26 mouse cellular contexts compared by ENCODE assay signal in the genomic region with DNA sequence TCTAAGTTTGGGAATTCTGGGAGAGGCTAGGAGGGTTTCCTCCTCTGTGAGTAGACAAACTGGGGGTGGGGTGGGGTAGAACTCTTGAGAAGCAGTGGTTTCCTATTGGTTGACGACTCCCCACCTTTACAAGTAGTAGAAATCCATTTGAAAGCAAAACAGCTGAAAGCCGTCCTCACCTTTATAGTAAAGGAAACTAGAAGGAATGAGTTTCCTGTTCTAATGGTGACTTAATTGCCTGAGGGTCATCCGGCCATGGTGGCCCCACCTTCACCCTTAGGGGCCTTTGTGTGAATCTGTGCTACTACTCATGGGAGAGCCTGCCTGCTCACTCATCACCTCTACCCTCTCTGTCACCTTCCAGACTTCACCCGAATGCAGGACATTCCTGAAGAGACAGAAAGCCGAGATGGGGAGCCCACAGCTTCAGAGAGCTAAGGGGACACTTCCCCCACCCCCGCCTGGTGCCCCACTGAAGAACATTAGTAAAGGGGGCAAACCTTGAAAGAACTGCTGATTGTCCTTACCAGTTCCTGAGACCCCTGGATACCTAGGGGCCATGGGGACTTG. TPM values are rescaled to one million over a fixed set of nuclear protein-coding genes. Genes with fewer than 3 reads are reported as not detected.
A peak's percentile ranks its signal among the peaks of the same experiment; 100 is the strongest.
DNase-seq lines count a peak whose midpoint lies in the region; ATAC-seq lines count a peak whose summit lies in the region.
"Had no signal": no experiment of that assay in that cellular context is flagged by ENCODE, and none has a peak within 500 bp of the region (broad histone marks: within the 10 kb centered on the region; RNA-seq: fewer than 3 reads in every experiment).

No protein-coding gene starts in this region.

- no peak overlapping the region for H3K4me2 ChIP-seq in forebrain, embryonic 16.5 days (ENCODE audit: low read length)
- H3K4me2 ChIP-seq: embryonic facial prominence, embryonic 15.5 days; hindbrain, embryonic 12.5 days had no signal

- no peak overlapping the region for H3K27ac ChIP-seq in forebrain, embryonic 16.5 days (ENCODE audit: low read length)
- H3K27ac ChIP-seq: embryonic facial prominence, embryonic 15.5 days; forebrain, embryonic 10.5 days; heart, embryonic 10.5 days; hindbrain, embryonic 12.5 days had no signal

- H3K27me3 ChIP-seq in forebrain, embryonic 16.5 days (replicated peaks; ENCODE audit: control insufficient read depth, insufficient read depth, low read length) = no peaks in the 10 kb centered on the region
- H3K27me3 ChIP-seq: embryonic facial prominence, embryonic 15.5 days; hindbrain, embryonic 12.5 days had no signal

- H3K36me3 ChIP-seq in forebrain, embryonic 16.5 days (ENCODE audit: control insufficient read depth, insufficient read depth) = peaks cover 57% of the 10 kb centered on the region

- H3K9ac ChIP-seq in forebrain, embryonic 16.5 days (replicated peaks; ENCODE audit: low read depth, low read length) = no peak overlapping the region
- H3K9ac ChIP-seq: embryonic facial prominence, embryonic 15.5 days; hindbrain, embryonic 12.5 days had no signal

- DNase-seq in kidney, postnatal 4 days = peak; percentile 1 to 2
- DNase-seq in kidney, postnatal 14 days = no peak
- DNase-seq in ES-CJ7 (ENCODE audit: low read depth, low spot score) = peak; percentile 92
- peak; percentile 93 for DNase-seq in R1 (ENCODE audit: low read depth, low spot score)
- DNase-seq in lung, postnatal 14 days = no peak
- DNase-seq in frontal cortex, adult 2 months (ENCODE audit: extremely low spot score in 1 of 2, low spot score in 1 of 2) = no peak
- DNase-seq: adrenal gland, adult 8-10 months; adrenal gland, postnatal 36 days; cerebellum, adult 2 months; cerebellum, postnatal 10 days; embryo, embryonic 11 days; gastrocnemius, postnatal 14 days; heart, postnatal 10 days; heart, postnatal 4 days had no signal

- no peak overlapping the region for H3K4me3 ChIP-seq in forebrain, embryonic 16.5 days (replicated peaks; ENCODE audit: low read length)
- H3K4me3 ChIP-seq: embryonic facial prominence, embryonic 15.5 days; erythroblast, embryonic 14.5 days; forebrain, embryonic 10.5 days; heart, embryonic 10.5 days; hindbrain, embryonic 12.5 days had no signal

- no peaks in the 10 kb centered on the region for H3K4me1 ChIP-seq in forebrain, embryonic 16.5 days (replicated peaks; ENCODE audit: control insufficient read depth, insufficient read depth, low read length)
- H3K4me1 ChIP-seq: heart, embryonic 10.5 days; hindbrain, embryonic 12.5 days had no signal

- ATAC-seq in forebrain, embryonic 16.5 days = no peak
- ATAC-seq: forebrain, embryonic 14.5 days; hindbrain, embryonic 16.5 days; inflammation-experienced regulatory T-cells, adult 6 months; intestine, postnatal 0 days had no signal

- 87% methylated on average over 6 of the region's 6 CpGs for WGBS in forebrain, embryonic 16.5 days

- no peaks in the 10 kb centered on the region for H3K9me3 ChIP-seq in forebrain, embryonic 16.5 days (ENCODE audit: control insufficient read depth, low read length)
- H3K9me3 ChIP-seq: embryonic facial prominence, embryonic 15.5 days; forebrain, embryonic 10.5 days; heart, embryonic 10.5 days; hindbrain, embryonic 12.5 days had no signal

RNA-seq across cellular contexts. Expression of gene Rxfp4, which starts 6.4 kb away (rescaled TPM):
- polyA plus RNA-seq in forebrain, embryonic 16.5 days (2015; fragmentation: Nextera tagmentation; extraction: Ambion mirVana) = not detected in 2 replicates
- polyA plus RNA-seq in frontal cortex, adult 2 months (2012; rRNA removed) = not detected in 2 replicates
- polyA plus RNA-seq: cerebellum, adult 2 months; embryonic facial prominence, embryonic 11.5 days; embryonic facial prominence, embryonic 15.5 days; erythroblast, embryonic 14.5 days; forebrain, embryonic 10.5 days; forebrain, embryonic 14.5 days; heart, embryonic 10.5 days; heart, embryonic 14.5 days; hindbrain, embryonic 12.5 days; hindbrain, embryonic 16.5 days; inflammation-experienced regulatory T-cells, adult 6 months; intestine, postnatal 0 days had no signal

RNA-seq across cellular contexts. Expression of gene Khdc4, which starts 39.1 kb away (rescaled TPM):
- polyA plus RNA-seq in forebrain, embryonic 16.5 days (2015; fragmentation: Nextera tagmentation; extraction: Ambion mirVana) = 107 and 109 TPM in 2 replicates
- 75.8 and 82.0 TPM in 2 replicates for polyA plus RNA-seq in frontal cortex, adult 2 months (2012; rRNA removed)

RNA-seq across cellular contexts. Expression of gene Arhgef2, which starts 40.7 kb away (rescaled TPM):
- 166 and 210 TPM in 2 replicates for polyA plus RNA-seq in forebrain, embryonic 16.5 days (2015; fragmentation: Nextera tagmentation; extraction: Ambion mirVana)
- polyA plus RNA-seq in frontal cortex, adult 2 months (2012; rRNA removed) = 185 and 212 TPM in 2 replicates

Comparison
In these comparisons a context has a peak if more than half of its experiments do, and no peak if none do; other contexts are left out.
1. DNase-seq: peak in kidney, postnatal 4 days (2 of 2), ES-CJ7 (single experiment) and R1 (single experiment); none in kidney, postnatal 14 days (single experiment), lung, postnatal 14 days (single experiment) and frontal cortex, adult 2 months (0 of 2).